Mouse (Mus musculus) frontal cortex, postnatal 25 days (tissue): ENCODE data around the gene Commd6.

ENCODE experiments used
- DNase-seq, 2 experiments: peaks; one replicate each; pipeline ENCODE4 v3.0.0; 2022; ENCODE audit warnings: low spot score in 2 of 2

Commd6 gene

DNA sequence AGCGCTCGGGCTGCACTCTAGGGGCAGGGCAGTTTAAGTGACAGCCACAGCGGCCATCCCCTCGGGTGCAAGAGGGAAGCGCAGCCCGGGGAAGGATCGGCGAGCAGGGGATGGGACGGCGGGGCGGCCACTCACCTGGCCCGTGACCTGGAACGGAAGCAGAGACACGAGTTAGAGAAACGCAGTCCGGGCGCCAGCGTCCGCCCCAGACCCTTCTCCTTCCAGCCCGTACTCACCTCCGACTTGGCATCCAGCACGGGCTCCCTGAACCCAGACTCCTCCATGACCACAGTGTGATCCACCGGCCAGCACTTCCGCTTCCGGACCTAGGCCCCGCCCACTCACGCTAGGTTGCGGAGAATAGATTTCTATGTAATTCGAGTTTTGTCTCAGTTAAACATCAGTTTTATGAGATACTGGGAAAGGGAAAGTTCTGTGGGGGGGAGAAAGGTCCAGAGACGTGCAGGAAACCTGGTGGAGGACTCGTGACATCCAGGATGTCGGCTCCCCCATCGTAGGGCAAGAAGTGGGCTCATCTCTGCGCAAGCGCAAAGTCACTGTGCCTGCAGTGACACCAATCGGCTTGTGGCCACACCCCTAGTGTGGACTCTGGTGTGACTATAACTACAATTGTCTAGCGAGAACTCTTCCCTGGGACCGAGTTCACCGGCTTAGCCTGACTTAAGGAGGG lies at the start of gene Commd6:
Gene Commd6 (minus strand): TSS at position 534 of the 691 bp plus-strand sequence.
- peak; percentile 82 for DNase-seq

DNA sequence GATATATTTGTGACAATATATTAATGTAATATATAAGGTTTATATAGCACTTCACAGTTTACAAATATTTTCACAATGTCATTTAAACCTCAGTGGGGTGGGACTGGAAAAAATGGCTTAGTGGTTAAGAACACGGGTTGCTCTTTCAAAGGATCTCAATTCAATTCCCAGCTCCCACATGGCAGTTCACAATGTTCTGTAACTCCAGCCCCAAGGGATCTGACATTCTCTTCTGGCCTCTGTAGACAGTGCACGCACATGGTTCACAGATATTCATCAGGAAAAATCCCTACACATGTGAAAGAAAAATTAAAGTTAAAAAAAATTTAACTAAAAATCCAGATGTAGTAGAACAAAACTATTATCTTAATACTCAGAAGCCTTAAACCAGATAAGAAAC lies 47.9 kb upstream of the Commd6 start:
- DNase-seq = no peak

DNA sequence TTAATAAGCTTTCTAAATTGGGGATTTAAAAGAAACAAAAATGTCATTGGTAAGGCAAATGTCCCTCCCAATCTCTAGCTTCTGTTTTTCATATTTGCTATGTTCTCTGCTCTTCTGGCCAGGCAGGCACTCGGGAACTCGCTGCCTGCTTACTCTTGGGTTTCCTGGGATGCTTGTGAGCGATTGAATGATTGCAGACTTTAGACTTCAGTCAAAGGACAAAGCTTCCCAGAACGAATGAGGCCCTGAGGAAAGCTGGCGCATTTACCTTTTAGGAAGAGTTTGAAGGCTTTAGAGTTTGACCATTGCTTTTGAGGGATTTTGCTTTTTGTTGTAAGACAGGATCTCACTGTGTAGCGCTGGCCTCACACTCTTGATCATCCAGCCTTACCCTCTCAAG lies 47.2 kb upstream of the Commd6 start:
- no peak for DNase-seq

DNA sequence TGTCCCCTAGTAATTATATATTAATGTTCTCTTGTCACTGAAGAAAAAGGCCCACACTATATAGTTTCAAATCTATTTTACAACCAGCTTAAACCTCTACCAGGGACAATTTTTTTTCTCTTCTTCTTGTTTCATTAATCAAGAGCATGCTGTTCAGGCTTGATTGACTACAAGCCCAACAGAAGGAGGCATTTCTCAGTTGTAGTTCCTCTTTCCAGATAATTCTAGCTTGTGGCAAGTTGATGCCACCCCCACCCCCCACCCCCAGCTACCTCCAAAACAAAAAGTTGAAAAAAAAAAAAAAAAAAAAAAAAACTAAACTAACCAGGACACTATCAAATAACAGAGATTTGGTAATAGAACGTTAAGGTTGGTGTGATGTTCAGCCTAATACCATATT lies 31.7 kb upstream of the Commd6 start:
- no peak for DNase-seq

DNA sequence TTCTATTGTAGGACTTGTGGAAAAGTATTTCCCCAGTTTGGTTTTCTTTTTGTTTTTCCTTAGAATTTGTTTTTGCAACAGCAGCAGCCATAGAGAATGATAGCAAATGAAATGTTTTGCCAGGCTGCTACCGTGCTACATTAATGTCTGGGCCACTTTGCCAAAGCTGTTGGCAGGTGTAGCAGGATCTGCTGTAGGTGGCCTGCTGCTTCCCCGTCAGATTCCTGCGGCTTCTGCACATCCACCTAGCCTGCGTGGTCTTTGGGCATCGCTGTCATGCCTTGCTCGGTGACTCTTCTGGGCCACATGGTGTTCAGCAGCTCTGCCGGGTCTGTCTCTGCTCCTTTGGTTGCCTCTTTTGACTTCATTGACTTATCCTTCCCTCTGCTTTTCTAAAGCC lies 28.1 kb upstream of the Commd6 start:
- no peak for DNase-seq

DNA sequence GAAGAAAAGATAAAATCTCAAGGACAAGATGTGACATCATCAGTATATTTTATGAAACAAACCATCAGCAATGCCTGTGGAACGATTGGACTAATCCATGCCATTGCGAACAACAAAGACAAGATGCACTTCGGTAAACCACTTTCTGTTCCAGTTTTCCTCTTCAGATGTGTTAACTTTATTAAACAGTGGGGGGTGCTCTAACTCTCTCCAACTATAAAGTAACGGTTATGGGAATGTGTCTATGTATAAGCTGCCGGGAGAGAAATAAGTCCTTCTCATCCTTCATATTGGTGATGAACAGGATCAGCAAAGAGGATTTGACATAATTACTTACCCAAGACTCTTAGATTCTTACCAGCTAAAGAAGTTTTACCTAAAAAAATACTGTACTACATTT lies 26.1 kb upstream of the Commd6 start:
- no peak for DNase-seq

DNA sequence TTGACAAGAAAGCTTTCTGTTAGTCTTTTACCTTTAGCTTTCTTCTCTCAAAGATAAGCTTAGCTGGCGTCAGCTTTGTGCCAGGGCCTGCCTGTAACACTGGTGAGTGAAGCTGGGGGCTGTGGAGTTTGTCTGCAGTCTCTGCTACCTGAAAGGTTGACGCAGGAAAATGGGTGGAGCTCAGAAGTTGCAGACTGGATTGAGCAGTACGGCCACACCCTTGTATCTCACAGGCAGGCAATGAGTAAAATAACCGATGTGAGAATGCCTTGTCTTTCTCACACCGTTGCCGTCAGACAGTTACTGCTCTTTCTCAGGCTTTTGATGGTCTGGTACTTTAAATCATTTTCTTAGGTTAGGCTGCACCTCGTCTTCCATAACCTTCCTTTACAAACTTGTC lies 25.6 kb upstream of the Commd6 start:
- no peak for DNase-seq

DNA sequence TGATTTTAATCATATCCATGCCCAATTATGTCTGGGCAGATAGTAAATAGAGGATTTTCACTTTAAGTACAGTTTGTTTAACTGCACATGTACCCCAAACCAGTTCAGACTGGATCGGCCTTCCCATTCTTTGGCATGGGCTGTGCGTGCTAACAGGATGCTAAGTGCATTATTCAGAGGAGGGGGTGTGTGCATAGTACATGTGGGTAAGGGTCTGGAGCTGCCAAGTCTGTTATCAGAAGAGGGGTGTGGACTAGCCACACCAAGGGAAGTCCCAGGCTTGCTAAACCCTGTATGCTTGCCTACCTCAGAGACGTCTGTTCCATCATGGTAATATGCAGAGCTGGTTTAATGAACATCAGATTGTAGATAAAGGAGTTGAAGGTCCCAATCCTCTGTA lies 23.8 kb upstream of the Commd6 start:
- no peak for DNase-seq

DNA sequence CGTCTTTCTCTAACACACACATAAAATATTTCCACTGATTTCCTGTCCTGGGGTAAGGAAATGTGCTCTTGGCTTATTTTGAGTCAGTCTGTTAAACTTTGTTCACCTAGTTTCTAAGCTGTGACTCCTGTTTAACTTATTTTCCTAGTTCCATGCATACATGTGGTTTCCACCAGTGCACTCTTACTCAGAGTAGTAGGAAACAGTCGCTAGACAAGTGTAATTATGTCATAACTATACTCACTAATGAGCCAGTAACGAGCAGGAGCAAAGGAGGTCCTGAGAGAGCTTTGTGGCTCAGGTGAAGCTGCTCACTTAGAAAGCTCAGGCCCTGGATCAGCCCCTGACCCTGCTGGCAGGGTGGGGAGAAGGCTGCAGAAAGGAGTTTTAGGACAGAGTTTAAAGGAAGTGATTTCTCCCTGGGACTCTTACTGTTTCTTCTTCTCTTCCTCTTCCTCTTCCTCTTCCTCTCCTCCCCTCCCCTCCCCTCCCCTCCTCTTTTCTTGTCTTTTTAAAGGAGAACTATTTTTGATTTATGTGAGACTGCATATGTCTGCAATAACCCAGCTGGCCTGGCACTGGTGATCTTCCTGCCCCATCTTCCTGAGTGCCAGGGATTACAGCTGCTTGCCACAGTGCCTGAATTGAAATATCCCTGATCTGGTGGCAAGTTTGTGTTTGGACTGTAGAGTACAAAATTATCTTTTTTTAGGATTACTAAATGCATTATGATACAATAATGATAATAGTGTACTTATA lies 21.3 kb upstream of the Commd6 start:
- DNase-seq = no peak

DNA sequence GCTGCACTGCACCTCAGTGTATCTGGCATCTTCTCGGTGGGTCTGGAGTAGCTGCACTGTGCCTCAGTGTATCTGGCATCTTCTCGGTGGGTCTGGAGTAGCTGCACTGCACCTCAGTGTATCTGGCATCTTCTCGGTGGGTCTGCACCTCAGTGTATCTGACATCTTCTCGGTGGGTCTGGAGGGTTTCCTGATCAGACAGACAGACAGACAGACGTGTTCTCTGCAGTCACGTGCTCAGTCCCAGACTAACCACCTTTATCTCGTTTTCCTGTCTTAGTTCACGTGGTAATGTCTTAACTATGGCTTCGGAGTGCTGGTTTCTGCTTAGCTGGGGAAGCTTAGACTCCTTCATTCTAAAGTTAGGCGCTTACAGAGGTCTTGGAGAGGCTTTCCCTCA lies 15.8 kb upstream of the Commd6 start:
- no peak for DNase-seq

DNA sequence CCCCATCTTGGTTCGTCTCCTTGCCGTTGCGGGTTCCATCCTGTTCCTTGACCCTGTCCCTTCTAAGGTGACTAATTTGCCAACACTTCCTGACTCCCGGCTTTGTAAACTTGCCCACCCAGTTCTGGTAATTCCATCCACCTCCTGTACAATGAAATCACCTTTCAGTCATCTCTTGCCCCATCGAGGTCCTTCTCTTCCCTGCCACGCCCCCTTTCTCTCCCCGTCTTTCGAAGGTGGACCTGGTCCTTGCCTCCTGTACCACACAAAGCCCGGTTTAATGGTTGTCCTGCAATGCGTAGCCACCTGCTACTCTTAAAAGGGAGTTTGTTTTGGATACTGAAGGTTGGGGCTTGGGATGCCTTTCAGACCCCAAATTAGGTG lies 14.0 kb upstream of the Commd6 start:
- DNase-seq = no peak

DNA sequence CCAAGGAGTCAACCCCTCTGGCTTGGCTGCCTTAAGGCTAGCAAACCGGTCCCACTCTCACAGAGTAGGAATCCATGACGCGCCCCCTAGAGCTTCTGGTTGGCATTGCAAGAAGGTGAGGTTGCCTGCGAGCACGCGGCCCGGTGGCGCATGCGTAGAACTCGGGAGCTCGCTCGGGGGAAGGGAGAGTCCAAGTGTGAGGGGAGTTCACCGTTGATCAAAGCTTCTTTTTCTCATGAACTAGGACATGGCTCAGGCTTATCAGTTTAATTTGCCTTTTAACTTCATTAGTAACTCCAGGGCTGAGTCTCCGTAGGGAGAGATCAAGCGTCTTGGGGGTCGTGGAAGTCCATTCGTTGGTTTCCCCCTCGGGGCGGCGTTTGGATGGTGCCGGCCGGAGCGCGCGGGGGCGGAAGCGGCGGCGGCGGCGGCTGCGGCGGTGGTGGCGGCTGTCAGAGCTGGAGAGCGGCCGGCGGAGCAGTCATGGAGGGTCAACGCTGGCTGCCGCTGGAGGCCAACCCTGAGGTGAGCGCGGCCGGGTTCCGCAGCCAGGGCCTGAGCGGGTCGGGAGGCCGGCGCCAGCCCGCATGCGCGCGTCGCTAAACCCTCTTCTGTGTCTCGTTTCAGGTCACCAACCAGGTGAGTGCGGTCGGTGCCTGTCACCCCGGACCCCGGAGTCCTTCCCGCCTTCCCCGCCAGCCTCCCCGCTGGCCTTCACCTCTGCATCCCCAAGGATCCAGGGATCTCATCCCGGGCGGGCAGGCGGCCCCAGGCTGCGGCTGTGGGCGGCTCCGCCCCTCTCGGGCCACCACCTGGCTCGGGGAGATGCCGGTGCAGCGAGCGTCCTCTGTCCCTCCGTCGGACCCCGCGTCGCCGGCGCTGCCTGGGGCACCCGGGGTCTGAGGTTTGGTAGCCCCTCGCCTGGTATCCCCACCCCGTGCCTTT lies 13.4 kb upstream of the Commd6 start, which contains the start of gene Uchl3:
Gene Uchl3 (plus strand): TSS at position 387 of the 945 bp plus-strand sequence.
- DNase-seq = peak; percentile 99 to 100

DNA sequence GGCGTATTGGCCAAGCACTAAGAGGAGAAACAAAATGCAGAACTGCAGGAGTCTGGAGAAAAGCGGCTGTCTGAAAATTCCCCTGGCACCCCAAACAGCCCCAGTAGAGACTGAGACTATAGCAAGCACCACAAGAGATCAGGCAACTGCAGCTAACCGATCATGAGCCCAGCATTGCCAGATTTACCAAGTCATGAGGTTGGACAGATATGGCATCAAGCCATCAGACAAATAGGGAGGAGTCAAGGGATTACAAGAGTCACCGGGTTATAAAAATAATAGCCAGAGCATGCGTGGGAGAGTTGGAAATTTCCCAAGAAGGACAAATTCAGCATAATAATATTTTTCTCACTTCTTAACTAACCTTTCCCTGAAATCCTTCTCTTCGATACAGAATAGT lies 12.1 kb upstream of the Commd6 start:
- no peak for DNase-seq

DNA sequence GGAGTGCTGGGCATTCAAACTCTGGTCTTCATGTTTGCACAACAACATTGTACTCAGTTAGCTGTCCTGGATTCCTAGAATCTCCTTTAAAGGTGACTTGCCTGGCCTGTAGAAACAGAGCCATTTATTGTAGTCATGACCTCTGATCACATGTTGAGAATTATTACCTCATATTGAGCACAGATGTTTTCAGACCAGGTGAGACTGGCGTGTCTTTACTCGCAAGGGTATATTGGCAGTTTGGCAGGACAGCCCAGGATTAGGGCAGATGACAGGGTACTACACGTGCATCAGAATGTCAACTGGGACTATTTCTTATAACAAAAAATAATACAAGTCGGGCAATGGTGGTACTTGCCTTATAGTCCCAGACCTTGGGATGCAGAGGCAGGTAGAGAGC lies 10.1 kb upstream of the Commd6 start:
- DNase-seq = no peak

DNA sequence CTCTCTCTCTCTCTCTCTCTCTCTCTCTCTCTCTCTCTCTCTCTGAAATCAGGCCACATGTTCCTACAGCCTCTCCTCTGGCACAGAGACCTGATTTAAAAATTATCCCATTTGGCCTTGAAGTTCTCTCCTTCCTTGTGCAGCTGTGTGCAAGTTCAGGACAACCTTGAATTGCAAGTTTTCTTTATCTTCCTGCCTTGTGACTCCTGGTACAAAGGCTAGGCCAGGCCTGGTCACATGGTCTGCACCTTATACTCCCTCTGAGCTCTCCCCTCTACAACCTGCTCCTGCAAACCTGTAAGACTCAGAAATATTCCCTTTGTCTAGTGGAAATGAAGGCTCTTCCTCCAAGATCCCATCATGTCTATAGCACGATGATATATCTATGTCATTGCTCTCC lies 4.5 kb upstream of the Commd6 start:
- no peak for DNase-seq

DNA sequence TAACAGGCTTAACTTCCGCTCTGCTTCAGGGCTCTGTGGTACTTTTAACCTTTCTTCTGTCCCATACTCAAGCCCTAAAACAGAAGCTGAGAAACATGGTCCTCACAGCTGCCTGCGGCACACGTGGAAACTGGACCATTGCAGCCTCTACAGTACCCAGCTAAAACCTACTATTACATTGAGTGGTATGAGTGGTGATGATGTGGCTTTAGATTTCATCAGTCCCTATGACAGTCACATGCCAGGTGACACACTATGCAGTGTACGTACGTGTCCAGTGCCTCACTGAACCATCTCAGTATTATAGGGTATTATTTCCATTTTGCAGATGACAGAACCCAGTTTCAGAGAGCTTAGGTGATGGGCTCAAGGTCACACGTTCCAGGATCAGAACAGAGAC lies 3.1 kb downstream of the Commd6 start:
- DNase-seq = no peak

DNA sequence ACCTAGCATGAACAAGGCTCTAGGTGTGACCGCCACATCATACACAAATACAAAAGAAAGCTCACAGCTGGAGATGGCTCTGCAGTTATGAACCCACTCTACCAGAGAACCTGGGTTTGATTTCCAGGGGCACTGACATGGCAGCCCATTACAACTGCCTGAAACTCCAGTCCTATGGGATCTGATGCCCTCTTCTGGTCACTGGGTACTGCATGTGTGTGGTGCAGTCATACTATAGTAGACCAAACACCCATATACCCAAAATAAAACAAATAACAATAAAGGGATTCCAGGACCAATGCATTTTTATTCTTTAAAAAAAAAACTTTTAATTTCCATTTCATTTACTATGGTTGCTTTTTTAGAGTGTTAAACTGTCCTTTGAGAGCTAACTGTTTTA lies 4.7 kb downstream of the Commd6 start:
- no peak for DNase-seq

DNA sequence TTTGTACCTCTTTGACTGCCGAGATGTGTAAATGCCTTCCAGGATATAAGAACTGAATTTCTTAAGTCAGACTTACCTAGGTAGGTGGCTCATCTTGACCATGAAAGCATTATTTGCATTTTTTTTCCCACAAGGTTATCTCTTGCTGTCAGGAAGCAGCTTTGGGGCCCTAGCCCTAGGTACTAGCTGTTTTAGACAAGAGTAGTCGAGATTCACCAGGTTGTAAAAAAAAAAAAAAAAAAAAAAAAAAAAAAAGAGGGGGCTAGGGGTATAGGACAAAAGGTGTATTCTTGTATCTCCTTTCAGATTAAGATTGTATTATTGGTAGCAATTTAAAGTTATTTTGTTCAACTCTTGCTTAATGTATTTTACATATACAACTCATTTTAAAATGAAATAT lies 9.9 kb downstream of the Commd6 start:
- no peak for DNase-seq

DNA sequence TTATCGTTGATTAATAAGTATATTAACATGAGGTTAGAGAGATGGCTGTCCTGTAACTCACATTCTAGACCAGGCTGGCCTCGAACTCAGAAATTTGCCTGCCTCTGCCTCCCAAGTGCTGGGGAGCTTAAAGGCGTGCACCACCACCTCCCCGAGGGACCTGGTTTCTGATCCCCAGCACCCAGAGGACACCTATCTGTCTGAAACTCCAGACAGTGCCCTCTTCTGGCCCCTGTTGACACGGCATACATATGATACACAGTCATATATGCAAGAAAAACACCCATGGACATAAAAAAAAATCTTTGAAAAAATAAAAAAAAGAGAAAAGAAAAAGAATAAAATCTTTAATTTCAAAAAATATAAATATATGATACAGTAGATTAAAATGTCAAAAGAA lies 22.8 kb downstream of the Commd6 start:
- no peak for DNase-seq

DNA sequence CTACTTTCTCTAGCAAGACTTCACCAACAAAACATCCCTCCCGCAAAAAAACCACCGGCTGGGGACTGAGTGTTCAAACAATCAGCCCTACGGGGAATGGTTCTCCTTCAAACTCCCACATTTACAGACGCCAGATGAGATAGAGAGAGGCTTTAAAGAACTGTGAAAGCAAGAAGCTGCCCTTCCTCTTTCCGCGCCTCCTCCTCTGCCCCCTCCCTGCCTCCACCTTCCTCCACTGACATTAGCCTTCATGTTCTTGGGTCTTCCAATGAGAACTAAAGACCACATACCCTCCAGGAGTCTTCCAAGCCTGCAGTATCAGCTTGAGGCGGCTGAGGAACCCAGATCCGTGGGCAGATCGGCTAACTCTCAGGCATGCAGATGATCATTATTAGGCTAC lies 24.3 kb downstream of the Commd6 start:
- no peak for DNase-seq

DNA sequence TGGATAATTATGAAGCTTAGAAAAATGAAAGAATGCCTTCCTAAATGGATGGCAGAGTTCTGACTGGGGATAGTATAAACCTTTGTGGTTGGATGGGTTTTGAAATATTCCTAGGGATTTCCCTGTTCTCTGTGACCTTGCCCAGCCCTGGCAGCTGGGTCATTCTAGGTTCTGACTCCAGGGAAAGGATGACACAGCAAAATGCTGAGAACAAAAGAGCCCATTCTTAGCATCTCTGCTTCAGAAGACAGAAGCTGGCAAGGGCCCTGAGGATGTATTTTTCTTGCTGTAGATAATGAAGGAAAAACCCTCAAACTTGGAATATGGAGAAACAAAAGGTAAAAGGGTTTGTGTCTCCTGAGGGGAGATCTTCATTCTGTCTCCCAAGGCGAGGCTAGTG lies 27.3 kb downstream of the Commd6 start:
- DNase-seq = no peak

DNA sequence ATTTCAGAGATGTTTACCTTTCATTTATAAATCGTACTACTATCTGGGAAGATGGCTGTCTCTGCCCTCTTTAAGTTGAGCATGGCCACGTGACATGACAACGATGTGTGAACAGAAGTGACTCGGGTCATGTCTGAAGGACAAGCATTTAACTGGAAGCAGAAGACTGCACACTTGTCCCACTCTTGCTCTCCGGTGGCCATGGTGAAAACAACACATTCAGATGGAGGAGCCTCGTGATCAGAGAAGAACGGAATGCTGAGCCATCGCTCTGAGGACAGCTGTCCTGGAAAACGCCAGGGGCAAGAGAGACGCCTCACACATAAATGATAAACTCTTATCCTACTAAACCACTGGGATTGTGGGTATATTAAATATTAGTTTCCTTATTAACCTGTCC lies 29.8 kb downstream of the Commd6 start:
- no peak for DNase-seq
